Mouse (Mus musculus): ENCODE measurements around the gene Shld2. TPM values are rescaled to one million over a fixed set of nuclear protein-coding genes. Genes with fewer than 3 reads are reported as not detected.

Shld2 gene
- polyA plus RNA-seq, 1 experiment: not detected

GRCm38 (mm10) chr14:34208651-34209050 is 101.6 kb downstream of the Shld2 start:
- 42% methylated on average over 2 of the region's 2 CpGs for WGBS
- Histone ChIP-seq H3K4me1 (ENCODE audit: control insufficient read depth, insufficient read depth, low read length) (no peaks in the 10 kb centered on the region), H3K27ac (ENCODE audit: insufficient read depth, low read depth, low read length) (no peak overlapping the region), H3K4me3 (ENCODE audit: insufficient read depth, low read depth, low read length) (no peak overlapping the region)
- TF ChIP-seq POLR2A (IDR thresholded peaks at IDR 0.05; ENCODE audit: insufficient read depth, low read depth, low read length): no peak
- no peak for TF ChIP-seq CTCF (IDR thresholded peaks at IDR 0.05; ENCODE audit: insufficient read depth, low read depth, low read length)

- WGBS: 77% methylated on average over 6 of the region's 6 CpGs
- Histone ChIP-seq H3K4me3 (ENCODE audit: insufficient read depth, low read depth, low read length) (no peak overlapping the region), H3K27ac (ENCODE audit: insufficient read depth, low read depth, low read length) (no peak overlapping the region), H3K4me1 (ENCODE audit: control insufficient read depth, insufficient read depth, low read length) (no peaks in the 10 kb centered on the region)
- TF ChIP-seq CTCF (IDR thresholded peaks at IDR 0.05; ENCODE audit: insufficient read depth, low read depth, low read length) (no peak), POLR2A (IDR thresholded peaks at IDR 0.05; ENCODE audit: insufficient read depth, low read depth, low read length) (no peak)
Measured at GRCm38 (mm10) chr14:34207996-34208395, 102.3 kb downstream of the Shld2 start.

GRCm38 (mm10) chr14:34201231-34202035 is 108.9 kb downstream of the Shld2 start, which contains the start of gene Gprin2:
TSS of gene Gprin2 (minus strand) at chr14:34201653.
- 2% methylated on average over 45 of the region's 52 CpGs for WGBS
- TF ChIP-seq CTCF (IDR thresholded peaks at IDR 0.05; ENCODE audit: insufficient read depth, low read depth, low read length) (no peak), POLR2A (IDR thresholded peaks at IDR 0.05; ENCODE audit: insufficient read depth, low read depth, low read length) (no peak)
- Histone ChIP-seq H3K4me3 (ENCODE audit: insufficient read depth, low read depth, low read length) (peak within 1 kb of the TSS; percentile 68), H3K4me1 (ENCODE audit: control insufficient read depth, insufficient read depth, low read length) (peaks cover 13% of the 10 kb centered on the region), H3K27ac (ENCODE audit: insufficient read depth, low read depth, low read length) (no peak within 1 kb of the TSS)

GRCm38 (mm10) chr14:34200738-34201230 is 109.5 kb downstream of the Shld2 start:
- H3K4me3 ChIP-seq (ENCODE audit: insufficient read depth, low read depth, low read length): peak overlapping the region; percentile 68
- H3K4me1 ChIP-seq (ENCODE audit: control insufficient read depth, insufficient read depth, low read length): peaks cover 13% of the 10 kb centered on the region
- WGBS: 11% methylated on average over 19 of the region's 19 CpGs
- no peak for TF ChIP-seq POLR2A (IDR thresholded peaks at IDR 0.05; ENCODE audit: insufficient read depth, low read depth, low read length)
- TF ChIP-seq CTCF (IDR thresholded peaks at IDR 0.05; ENCODE audit: insufficient read depth, low read depth, low read length): no peak
- no peak overlapping the region for H3K27ac ChIP-seq (ENCODE audit: insufficient read depth, low read depth, low read length)

GRCm38 (mm10) chr14:34196706-34197105 is 113.6 kb downstream of the Shld2 start:
- Histone ChIP-seq H3K4me3 (ENCODE audit: insufficient read depth, low read depth, low read length) (no peak overlapping the region), H3K27ac (ENCODE audit: insufficient read depth, low read depth, low read length) (no peak overlapping the region), H3K4me1 (ENCODE audit: control insufficient read depth, insufficient read depth, low read length) (peaks cover 11% of the 10 kb centered on the region)
- 54% methylated on average over 4 of the region's 4 CpGs for WGBS
- no peak for TF ChIP-seq POLR2A (IDR thresholded peaks at IDR 0.05; ENCODE audit: insufficient read depth, low read depth, low read length)
- TF ChIP-seq CTCF (IDR thresholded peaks at IDR 0.05; ENCODE audit: insufficient read depth, low read depth, low read length): no peak

- TF ChIP-seq CTCF (IDR thresholded peaks at IDR 0.05; ENCODE audit: insufficient read depth, low read depth, low read length) (no peak), POLR2A (IDR thresholded peaks at IDR 0.05; ENCODE audit: insufficient read depth, low read depth, low read length) (no peak)
- Histone ChIP-seq H3K27ac (ENCODE audit: insufficient read depth, low read depth, low read length) (no peak overlapping the region), H3K4me1 (ENCODE audit: control insufficient read depth, insufficient read depth, low read length) (peaks cover 6% of the 10 kb centered on the region; the same call in 1 of the 2 replicates), H3K4me3 (ENCODE audit: insufficient read depth, low read depth, low read length) (no peak overlapping the region)
- 94% methylated on average over 15 of the region's 15 CpGs for WGBS
Measured at GRCm38 (mm10) chr14:34195466-34195865, 114.8 kb downstream of the Shld2 start.

- Histone ChIP-seq H3K4me3 (ENCODE audit: insufficient read depth, low read depth, low read length) (no peak overlapping the region), H3K4me1 (ENCODE audit: control insufficient read depth, insufficient read depth, low read length) (peaks cover 6% of the 10 kb centered on the region; the same call in 1 of the 2 replicates), H3K27ac (ENCODE audit: insufficient read depth, low read depth, low read length) (no peak overlapping the region)
- no peak for TF ChIP-seq CTCF (IDR thresholded peaks at IDR 0.05; ENCODE audit: insufficient read depth, low read depth, low read length)
- TF ChIP-seq POLR2A (IDR thresholded peaks at IDR 0.05; ENCODE audit: insufficient read depth, low read depth, low read length): no peak
- WGBS: 86% methylated on average over 4 of the region's 4 CpGs
Measured at GRCm38 (mm10) chr14:34193879-34194278, 116.4 kb downstream of the Shld2 start.

GRCm38 (mm10) chr14:34190361-34190760 is 119.9 kb downstream of the Shld2 start:
- WGBS: 85% methylated on average over 7 of the region's 7 CpGs
- Histone ChIP-seq H3K27ac (ENCODE audit: insufficient read depth, low read depth, low read length) (no peak overlapping the region), H3K4me3 (ENCODE audit: insufficient read depth, low read depth, low read length) (no peak overlapping the region), H3K4me1 (ENCODE audit: control insufficient read depth, insufficient read depth, low read length) (no peaks in the 10 kb centered on the region)
- no peak for TF ChIP-seq POLR2A (IDR thresholded peaks at IDR 0.05; ENCODE audit: insufficient read depth, low read depth, low read length)
- TF ChIP-seq CTCF (IDR thresholded peaks at IDR 0.05; ENCODE audit: insufficient read depth, low read depth, low read length): no peak

GRCm38 (mm10) chr14:34188629-34189028 is 121.7 kb downstream of the Shld2 start:
- H3K27ac ChIP-seq (ENCODE audit: insufficient read depth, low read depth, low read length): no peak overlapping the region
- no peaks in the 10 kb centered on the region for H3K4me1 ChIP-seq (ENCODE audit: control insufficient read depth, insufficient read depth, low read length)
- TF ChIP-seq POLR2A (IDR thresholded peaks at IDR 0.05; ENCODE audit: insufficient read depth, low read depth, low read length) (no peak), CTCF (IDR thresholded peaks at IDR 0.05; ENCODE audit: insufficient read depth, low read depth, low read length) (peak; percentile 24; the same call in 1 of the 2 replicates)
- 76% methylated on average over 5 of the region's 5 CpGs for WGBS
- H3K4me3 ChIP-seq (ENCODE audit: insufficient read depth, low read depth, low read length): no peak overlapping the region

Other genes with a start within 250 kb of the Shld2 start
- gene Anxa8, start 224.5 kb downstream of the Shld2 start, polyA plus RNA-seq (2012; ENCODE audit: insufficient read depth, insufficient read length, low replicate concordance, missing spikeins): not detected in 2 replicates
- not detected in 2 replicates for gene A630023A22Rik, start 207.7 kb downstream of the Shld2 start, polyA plus RNA-seq (2012; ENCODE audit: insufficient read depth, insufficient read length, low replicate concordance, missing spikeins)
- not detected in 2 replicates for gene Npy4r, start 158.0 kb downstream of the Shld2 start, polyA plus RNA-seq (2012; ENCODE audit: insufficient read depth, insufficient read length, low replicate concordance, missing spikeins)
- not detected in 2 replicates for gene Gprin2, start 108.8 kb downstream of the Shld2 start, polyA plus RNA-seq (2012; ENCODE audit: insufficient read depth, insufficient read length, low replicate concordance, missing spikeins)
- gene Syt15, start 90.9 kb downstream of the Shld2 start, polyA plus RNA-seq (2012; ENCODE audit: insufficient read depth, insufficient read length, low replicate concordance, missing spikeins): not detected in 2 replicates
- gene Glud1, start 234 bp upstream of the Shld2 start, polyA plus RNA-seq (2012; ENCODE audit: insufficient read depth, insufficient read length, low replicate concordance, missing spikeins): 89.8 and 428 TPM in 2 replicates
- not detected in 2 replicates for gene Fam25c, start 44.9 kb upstream of the Shld2 start, polyA plus RNA-seq (2012; ENCODE audit: insufficient read depth, insufficient read length, low replicate concordance, missing spikeins)
- gene Sncg, start 64.3 kb upstream of the Shld2 start, polyA plus RNA-seq (2012; ENCODE audit: insufficient read depth, insufficient read length, low replicate concordance, missing spikeins): not detected in 2 replicates
- gene Mmrn2, start 65.0 kb upstream of the Shld2 start, polyA plus RNA-seq (2012; ENCODE audit: insufficient read depth, insufficient read length, low replicate concordance, missing spikeins): not detected in 2 replicates
- gene Bmpr1a, start 192.8 kb upstream of the Shld2 start, polyA plus RNA-seq (2012; ENCODE audit: insufficient read depth, insufficient read length, low replicate concordance, missing spikeins): not detected in 2 replicates
- gene 9230112D13Rik, start 212.3 kb upstream of the Shld2 start, polyA plus RNA-seq (2012; ENCODE audit: insufficient read depth, insufficient read length, low replicate concordance, missing spikeins): not detected in 2 replicates